Mouse (Mus musculus) ovary, postnatal 10 days (tissue): ENCODE measurements around the gene Gm45618.
"Not testable (repeated sequence)": the region's sequence is repeated elsewhere in the genome, so short reads cannot be mapped to it uniquely, and the experiment has no call there.

Experiments used
- DNase-seq: peaks from one replicate; pipeline ENCODE4 v3.0.0; 2022; ENCODE audit warnings: low spot score

Gm45618 gene

DNA sequence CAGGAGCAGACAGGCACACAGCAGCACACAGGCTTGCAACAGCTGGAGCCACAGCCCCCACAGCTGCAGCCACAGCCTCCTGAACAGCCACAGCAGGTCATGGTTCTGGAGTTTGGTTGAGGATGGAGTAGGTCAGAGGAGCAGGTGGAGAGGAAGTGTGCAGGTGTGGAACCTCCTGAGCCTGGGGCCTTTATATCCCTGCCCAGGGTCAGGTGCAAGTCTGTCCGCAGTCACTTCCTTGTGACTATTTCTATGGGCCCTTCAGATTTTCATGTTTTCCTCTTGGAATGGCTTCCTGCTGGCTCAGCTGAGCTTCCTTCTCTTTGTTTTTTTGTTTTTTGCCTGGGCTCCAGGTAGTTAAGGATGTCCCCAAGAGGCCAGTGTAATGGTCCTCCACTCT, at the start of gene Gm45618:
Gene Gm45618 (minus strand): TSS at position 101 of the 400 bp plus-strand sequence.
- not testable (repeated sequence) for DNase-seq

DNA sequence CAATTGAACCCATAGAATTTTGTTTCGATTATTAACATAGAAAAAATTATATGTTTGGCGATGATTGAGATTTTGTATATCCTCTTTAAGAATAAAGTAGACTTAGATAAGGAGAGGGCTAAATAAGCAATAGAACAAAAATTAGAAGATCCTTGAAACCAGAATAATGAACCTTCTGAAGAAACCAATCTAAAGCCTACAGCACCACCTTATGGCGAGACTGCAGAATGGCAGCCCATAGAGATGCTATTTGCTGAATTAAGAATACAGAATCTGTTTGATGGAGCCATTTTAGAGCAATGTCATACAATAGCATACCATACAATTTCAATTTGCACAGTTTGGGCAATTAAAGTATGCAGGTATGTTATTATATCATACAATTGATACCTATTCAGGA, 49.3 kb upstream of the Gm45618 start:
- DNase-seq: no peak

DNA sequence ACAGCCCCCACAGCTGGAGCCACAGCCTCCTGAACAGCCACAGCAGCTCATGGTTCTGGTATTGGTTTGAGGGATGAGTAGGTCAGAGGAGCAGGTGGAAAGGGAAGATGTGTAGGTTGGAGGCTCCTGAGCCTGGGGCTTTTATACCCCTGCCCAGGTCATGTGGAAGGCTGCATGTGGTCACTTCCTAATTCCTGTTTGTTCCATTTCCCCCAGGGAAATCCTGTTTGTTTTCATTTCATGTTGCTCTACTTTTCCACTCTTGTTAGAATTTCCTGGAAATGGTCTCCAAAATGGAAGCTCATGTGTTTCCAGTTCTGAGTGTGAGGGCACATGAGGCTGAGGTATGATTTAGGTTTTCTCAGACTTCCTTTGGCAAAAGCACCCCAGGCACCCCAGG, 45.1 kb upstream of the Gm45618 start, which contains the start of gene Gm4553:
Gene Gm4553 (minus strand): TSS at position 101 of the 400 bp plus-strand sequence.
- not testable (repeated sequence) for DNase-seq

DNA sequence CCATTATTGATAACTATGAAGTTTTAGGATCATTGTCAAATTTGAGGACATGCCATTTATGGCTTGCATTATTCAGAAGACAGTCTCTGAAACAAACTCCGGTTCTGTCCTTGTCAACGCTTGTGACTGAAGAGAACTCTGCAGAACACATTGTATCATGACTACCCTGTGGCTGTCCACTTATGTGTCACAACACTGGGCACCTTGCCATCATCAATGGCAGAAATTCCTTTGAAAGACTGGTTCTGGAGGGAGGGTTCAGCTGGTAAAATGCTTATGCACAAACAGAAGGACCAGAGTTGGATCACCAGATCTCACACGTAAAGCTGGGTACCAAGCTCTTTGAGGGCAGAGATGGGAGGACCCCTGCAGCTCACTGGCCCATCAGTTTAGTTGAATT, 38.8 kb upstream of the Gm45618 start:
- DNase-seq: no peak

DNA sequence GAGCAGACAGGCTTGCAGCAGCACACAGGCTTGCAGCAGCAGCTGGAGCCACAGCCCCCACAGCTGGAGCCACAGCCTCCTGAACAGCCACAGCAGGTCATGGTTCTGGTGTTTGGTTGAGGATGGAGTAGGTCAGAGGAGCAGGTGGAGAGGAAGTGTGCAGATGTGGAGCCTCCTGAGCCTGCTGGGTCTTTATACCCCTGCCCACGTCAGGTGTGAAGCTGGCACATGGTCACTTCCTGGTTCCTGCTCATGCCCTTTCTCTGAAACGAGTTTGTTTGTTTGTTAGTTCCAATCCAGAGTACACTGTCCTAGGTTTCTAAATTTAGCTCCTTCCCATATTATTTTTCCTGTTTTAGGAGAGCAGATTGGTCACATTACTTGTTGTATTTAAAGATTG, 36.5 kb upstream of the Gm45618 start, which contains the start of gene Gm29735:
Gene Gm29735 (minus strand): TSS at position 101 of the 400 bp plus-strand sequence.
- not testable (repeated sequence) for DNase-seq

DNA sequence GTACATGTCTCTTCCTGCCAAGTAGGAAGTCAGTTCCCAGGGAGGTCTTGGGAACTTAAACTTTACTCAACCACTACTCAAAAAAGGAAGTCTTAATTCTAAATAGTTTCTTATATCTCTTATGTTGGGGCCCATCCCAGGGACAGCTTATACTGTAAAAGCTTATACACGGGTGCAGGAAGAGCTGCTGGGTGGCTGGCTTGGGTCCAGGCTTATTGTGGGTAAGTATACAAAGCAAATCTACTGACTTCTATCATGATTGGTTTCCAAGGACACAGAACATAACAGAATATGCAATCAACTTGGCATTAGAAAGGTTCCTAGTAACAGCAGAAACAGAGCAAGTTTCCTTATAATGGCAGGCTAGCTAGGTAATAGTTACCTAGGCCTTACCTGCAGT, 34.8 kb upstream of the Gm45618 start:
- DNase-seq: no peak

DNA sequence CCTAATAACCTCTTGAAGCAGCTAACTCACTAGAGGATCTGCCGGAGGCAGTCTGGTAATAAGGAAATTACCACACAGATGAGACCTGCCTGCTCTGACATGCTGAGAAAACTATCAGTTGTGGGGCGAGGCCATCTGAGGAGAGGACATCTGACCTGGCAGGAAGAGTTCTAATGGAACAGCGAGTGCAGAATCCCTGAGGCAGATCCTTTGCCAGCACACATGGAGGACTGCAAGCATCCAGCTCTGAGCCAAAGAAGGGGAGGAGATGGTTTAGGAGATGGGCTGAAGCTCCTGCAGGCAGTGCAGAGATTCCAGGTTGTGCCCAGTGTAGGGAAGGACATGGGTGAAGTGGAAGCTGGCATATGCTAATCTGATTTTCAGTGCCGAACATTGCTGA, 31.7 kb upstream of the Gm45618 start:
- DNase-seq: no peak

DNA sequence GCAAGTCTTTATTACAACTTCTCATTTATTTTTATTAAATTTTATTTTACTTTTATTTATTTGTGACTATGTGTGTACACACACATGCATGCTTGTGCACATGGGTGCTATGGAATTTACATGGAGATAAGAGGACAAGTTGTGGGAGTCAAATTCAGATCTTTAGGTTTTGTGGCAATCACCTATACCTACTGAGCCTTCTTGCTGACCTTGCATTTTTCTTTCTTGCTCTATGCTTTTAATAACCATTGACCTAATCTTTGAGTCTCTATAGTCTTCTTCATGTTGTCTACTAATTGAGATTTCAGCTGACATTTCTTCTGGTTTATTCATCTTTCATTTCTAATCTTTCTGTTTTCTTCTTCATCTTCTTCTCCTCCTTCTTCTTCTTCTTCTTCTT, 28.1 kb upstream of the Gm45618 start:
- no peak for DNase-seq

DNA sequence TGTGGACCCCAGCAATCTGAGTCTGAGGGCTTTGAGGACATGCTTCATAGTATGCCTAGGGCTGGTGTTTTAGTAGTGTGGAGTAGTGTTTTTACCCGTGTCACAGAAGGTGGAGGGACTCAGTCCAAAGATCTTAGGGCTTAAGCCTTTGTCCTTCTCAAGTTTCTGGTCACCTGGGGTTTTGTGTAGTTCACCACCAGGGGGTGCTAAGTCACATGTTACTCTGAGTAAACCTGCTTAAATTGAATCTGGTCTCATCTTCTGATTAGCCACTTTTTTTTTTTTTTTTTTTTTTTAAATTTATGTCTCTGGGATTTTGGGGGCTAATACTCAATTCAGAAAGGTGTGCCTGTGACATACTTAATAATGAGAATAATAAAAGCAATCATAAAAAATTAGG, 25.5 kb upstream of the Gm45618 start:
- DNase-seq: no peak

DNA sequence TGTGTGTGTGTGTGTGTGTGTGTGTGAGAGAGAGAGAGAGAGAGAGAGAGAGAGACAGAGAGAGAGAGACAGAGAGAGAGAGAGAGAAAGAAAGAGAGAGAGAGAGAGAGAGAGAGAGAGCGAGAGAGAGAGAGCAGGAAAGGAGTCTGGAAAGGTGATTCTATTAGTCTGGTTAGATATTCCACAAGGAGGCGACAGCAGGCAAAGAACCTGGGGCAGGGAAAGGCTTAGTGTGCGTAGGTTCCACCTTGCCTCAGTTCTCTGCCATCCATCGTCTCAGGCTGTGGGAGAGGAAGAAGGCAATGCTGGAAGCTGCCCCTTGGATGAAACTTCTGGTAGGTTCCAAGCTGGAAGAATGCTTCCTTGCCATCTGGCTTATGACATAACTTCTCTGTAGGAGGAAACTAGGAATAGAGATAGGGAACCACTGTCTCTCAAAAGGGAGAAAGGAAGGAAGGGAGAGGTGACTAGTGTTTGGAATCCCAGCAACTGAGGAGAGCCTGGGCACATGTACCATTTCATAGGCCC, 24.9 kb upstream of the Gm45618 start:
- no peak for DNase-seq

DNA sequence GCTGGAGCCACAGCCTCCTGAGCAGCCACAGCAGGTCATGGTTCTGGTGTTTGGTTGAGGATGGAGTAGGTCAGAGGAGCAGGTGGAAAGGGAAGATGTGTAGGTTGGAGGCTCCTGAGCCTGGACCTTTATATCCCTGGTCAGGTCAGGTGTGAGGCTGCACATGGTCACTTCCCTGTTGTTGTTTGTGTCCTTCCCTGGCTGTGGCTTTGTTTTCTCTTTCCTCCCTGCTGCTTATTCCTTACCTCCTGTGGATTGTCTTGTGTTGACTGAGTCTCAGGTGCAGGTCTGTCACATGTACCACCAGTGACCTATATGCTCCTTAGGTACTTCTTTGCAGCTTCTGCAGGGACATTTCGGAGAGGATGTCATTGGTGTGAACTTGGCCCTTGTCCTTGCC, 24.0 kb upstream of the Gm45618 start, which contains the start of gene Gm45337:
Gene Gm45337 (minus strand): TSS at position 101 of the 400 bp plus-strand sequence.
- DNase-seq: no peak

DNA sequence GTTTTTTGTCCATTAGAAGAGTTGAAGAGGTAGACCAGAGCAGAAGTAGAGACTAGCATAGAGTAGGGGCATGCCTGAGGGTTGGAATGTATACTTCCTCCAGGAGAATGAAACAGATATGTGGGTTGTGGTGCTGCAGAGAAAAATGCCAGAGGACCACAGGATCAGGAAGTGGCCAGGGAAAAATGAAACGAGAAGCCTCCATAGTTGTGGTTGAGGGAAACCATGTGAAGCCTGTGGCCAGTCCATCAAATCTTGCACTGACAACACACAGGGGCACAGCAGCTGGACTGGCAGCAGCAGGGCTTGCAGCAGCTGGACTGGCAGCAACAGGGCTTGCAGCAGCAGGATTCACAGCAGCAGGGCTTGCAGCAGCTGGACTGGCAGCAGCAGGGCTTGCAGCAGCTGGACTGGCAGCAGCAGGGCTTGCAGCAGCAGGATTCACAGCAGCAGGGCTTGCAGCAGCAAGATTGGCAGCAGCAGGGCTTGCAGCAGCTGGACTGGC, 23.0 kb upstream of the Gm45618 start:
- DNase-seq: not testable (repeated sequence)

DNA sequence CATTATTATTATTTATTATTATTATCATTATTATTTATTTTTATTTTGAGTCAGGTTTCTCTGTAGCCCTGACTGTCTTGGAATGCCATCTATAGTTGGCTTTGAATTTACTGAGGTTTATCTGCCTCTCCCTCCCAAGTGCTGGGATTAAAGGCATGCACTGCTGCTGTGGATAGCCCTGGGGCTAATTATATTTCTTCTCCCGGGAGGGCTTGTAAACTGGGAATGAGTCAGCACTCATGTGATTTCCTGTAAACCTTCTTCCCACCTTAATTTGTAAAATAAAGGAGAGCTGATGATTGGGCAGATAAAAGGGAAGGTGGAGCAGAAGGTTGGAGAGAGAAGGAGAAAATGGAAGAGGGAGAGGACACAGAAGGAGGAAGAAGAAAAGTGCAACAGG, 20.2 kb upstream of the Gm45618 start:
- DNase-seq: no peak

DNA sequence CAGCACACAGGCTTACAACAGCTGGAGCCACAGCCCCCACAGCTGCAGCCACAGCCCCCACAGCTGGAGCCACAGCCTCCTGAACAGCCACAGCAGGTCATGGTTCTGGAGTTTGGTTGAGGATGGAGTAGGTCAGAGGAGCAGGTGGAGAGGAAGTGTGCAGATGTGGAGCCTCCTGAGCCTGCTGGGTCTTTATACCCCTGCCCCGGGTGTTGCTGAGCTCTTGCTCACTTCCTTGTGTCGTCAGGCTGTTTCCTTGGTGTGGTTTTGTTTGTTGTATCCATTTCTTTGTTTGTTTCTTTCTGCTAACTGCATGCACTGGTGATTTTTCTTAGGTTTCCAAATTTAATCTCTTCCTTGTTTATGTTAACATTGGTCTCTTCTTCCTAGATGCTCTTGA, 15.4 kb upstream of the Gm45618 start, which contains the start of gene Gm39115:
Gene Gm39115 (minus strand): TSS at position 101 of the 400 bp plus-strand sequence.
- DNase-seq: not testable (repeated sequence)

DNA sequence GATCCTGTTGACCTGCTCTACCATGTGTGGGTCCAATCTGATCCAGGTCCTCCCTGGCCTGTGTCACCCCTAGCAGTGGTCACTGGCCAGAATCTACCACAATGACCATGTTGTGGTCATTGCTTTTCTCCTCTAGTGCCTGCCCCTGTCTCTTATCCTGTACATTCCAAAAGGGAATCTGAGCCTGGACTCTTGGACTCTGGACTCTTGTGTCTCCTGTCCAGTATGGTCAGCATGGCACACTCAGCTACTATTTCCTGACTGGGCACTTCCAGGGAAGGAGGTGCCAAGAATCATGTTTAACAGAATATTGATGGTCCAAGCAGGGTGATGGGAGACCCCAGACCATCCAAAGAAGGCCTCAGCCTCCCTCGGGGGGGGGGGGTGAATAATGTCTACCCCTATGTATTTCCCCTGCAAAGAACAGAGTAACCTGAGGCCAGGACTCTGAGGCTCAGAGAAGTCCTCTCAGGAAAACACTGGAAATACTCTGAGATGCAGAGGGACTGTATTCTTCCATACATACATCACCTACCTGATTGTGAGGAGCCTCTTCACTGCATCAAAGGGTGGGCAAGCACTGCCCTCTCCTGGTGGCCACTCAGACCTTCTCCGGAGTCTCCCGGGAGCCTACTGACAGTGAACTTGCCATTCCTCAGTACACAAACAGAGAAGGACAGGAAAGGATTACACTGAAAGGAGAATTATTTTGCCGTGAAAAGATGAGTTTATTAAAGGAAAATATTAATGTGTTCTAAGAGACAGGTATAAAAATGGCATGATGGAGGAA, 13.9 kb upstream of the Gm45618 start:
- no peak for DNase-seq

DNA sequence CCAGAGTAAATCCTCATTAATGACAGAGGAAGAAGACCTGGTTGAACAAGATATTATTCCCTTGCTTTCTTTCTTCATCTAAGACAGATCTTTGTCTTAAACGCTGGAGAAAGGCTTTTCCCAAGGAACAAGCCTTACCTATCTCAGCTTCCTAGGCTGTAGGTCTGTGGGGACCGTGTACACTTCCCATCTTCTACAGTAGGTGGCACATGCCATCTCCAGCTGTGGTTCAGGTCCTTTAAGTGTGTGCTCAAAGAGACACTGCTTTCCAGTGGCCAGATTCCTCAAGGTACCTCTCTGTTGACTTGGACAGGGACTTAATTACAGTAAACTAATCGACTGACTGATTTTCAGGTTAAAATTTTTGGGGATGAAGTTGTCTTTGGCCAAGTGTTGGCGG, 8.3 kb upstream of the Gm45618 start:
- DNase-seq: no peak

DNA sequence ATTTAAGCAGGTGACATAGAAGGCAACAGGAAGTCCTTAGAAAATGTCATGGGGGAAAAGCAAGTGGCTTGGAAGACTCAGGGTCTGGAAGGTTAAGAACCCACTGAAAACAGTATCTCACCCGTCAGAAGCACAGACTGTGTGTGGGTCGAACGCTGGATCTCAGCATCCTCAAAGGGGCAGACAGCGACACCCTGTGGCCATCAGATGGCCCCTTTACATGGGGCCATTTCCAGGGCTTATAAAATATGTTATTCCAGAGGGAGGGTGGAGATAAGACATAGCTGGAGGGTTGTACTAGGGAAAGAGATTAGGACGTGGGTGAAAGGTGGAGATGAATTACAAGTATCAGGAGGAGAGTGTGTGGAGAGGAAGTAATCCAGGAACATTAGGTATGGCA, 897 bp downstream of the Gm45618 start:
- no peak for DNase-seq

DNA sequence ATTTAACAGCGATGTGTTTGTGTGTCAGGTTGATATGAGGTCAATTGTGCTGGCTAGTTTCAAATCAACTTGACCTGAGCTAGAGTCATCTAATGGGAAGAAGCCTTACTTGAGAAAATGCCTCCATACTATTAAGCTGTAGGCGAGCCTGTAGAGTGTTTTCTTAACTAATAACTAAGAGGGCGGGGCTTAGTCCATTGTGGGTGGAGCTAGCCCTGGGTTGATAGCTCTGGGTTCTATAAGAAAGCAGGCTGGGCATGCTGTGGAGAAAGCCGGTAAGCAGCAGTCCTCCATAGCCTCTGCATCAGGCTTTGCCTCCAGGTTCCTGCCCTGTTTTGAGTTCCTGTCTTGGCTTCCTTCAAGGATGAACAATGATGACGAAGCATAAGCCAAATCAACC, 15.8 kb downstream of the Gm45618 start:
- no peak for DNase-seq

DNA sequence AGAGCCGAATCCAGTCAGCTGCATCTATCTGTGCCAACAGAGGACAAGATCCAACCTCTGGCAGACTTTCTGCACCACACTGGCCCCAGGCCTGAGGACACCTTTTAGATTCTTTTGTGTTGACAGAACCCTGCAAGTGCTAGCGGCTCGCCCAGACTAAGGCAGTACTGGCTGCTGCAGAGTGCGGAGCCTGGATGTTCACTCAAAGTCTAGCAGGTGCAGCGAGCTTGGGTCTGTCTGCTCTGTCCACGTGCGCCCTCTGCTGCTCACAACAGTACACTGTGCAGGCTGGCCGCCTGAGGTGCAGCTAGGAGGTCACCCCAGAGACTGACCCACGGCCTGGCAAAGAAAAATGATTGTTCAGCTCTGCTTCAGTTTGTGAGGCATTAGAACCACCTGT, 22.8 kb downstream of the Gm45618 start:
- peak; percentile 42 for DNase-seq

DNA sequence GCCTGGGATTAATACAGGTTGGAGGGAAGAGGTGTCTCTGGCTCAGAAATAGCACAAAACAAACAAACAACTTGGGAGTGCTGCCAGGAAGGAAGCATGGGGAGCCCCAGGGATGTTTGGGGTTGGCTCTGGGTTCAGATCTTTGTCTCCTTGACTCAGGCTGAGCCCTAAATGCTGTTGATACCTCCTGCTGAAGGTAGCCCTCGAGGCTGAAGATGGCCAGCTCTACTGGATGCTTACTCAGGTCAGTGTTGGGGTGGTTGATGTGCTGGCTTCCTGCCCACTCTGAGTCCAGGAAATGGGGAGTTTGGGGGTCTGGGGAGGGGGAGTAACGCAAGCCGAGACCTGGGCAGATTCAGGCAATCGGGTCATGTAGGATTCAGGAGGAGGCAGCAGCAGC, 23.8 kb downstream of the Gm45618 start:
- DNase-seq: no peak

DNA sequence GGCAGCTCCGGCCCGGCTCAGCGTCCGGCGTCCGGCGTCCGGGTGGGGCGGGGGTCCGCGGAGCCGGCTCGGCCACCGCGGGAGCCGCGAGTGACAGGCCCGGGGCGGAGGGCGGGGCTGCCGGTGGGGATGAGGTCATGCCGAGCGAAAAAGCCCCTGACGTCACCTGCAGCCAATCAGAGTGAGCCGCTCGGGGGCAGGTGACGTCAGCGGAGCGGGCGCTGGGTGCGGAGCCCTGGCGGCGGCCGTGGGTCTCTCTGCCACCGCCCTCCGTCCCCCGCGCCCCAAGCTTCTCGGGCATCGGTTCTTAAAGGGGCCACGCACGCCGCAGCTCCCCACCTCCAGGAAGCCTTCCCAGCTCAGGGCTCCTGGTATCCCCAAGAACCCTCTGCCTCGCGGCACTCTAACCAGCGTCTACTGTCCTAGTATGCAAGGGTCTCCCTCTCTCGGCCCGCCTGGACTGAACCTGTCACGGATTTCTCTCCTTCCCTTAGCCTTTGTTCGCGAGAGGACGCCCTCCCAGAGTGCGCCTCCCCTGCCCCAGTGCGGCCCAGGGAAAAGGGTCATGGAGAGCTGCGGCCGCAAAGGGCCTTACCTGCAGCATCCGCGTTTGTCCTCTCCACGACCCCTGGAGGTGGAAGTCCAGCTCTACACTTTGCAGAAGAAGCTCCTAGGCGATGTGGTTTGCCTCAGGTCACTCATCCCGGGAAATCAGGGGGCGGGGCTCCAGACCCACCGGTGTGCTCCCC, 25.2 kb downstream of the Gm45618 start, which contains the start of gene Dusp8:
Gene Dusp8 (minus strand): TSS at position 661 of the 749 bp plus-strand sequence.
- peak; percentile 53 for DNase-seq
